Mouse (Mus musculus) left cerebral cortex, postnatal 25 days (tissue): ENCODE results near the gene Drd5. TPM values are rescaled to one million over a fixed set of nuclear protein-coding genes. Genes with fewer than 3 reads are reported as not detected.

Experiments used
- DNase-seq, 2 experiments: peaks; one replicate each; pipeline ENCODE4 v3.0.0; 2022; ENCODE audit warnings: low spot score in 2 of 2, mixed read lengths in 1 of 2
- intact Hi-C: fragments of 180-260 bp; cut with DNase I; formaldehyde crosslinking; loops from one replicate; pipeline ENCODE4 v1.15.1; 2025
- total RNA-seq, 2 experiments: library from RNA; stranded (reverse); gene quantifications; 2 replicates each; pipeline ENCODE4 v1.2.3; 2021

Gene Drd5
- total RNA-seq = 1 to 10 TPM; 1.3 to 1.6 TPM

DNA sequence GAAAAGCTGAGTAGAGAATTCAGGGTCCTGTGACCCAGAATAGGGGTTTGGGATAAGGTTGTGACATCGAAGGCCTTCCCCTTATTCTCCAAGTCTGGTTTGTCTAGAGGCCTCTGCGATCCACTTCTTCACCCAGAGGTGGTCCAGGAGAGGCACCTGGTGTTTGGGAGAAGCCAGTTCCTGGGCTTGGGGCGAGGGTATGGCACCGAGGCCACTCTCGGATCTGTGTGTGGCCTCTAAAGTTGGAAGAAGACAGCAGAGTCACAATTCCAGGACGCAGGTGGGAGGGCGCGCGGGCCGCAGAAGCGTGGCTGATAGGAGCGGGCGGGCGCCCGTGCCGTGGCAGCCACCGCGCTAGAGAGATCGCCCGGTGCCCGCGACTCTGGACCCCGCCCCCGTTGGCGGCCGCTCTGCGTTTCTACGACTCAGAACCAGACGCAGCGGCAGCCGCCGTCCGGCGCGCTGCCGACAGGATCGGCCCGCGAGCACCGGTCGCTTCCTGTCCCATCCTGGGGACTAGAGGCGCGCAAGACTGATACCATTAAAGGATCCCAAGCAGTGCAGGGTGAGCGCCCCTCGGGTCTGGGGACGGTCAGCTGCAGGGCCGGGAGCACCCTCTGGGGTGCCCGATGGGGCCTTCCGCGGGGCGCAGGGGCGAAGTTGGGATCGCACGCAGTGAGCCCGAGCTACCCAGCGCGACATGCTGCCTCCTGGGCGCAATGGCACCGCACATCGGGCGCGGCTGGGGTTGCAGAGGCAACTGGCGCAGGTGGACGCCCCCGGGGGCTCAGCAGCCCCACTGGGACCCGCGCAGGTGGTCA, at the start of gene Drd5:
Drd5 (plus strand) TSS at position 402 of the 821 bp plus-strand sequence.
- DNase-seq = no peak
- intact Hi-C loops = no loop called here

GRCm38 (mm10) chr5:38270942-38271341, 48.2 kb upstream of the Drd5 start:
- DNase-seq = no peak
- intact Hi-C loops = no loop called here

GRCm38 (mm10) chr5:38273831-38274230, 45.3 kb upstream of the Drd5 start:
- intact Hi-C loops = no loop called here
- no peak for DNase-seq

- intact Hi-C loops = no loop called here
- DNase-seq = no peak
These were observed 43.4 kb upstream of the Drd5 start, which contains the start of gene Otop1 for GRCm38 (mm10) chr5:38275771-38276170. Gene Otop1, plus strand, starts transcription at chr5:38275972.

DNA sequence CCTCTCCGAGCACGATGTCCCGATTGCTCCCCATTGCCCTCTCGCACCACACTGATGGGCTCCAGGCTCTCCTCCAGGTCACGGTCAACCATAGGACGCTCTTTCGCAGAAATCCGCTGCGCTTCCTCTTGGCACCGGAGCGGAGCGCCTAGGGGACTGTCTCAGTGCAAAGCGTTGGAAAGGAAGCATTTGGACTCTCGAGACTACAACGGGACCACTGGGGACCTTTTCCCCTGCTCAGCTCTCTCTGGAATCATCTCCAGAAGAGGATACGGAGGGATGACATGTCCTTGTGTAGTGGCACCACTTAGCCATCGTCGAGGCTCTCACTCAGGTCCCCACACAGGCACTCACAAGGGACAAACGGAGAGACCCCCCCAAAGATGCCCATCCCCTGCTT, 42.7 kb upstream of the Drd5 start:
- intact Hi-C loops = no loop called here
- DNase-seq = no peak

- DNase-seq = no peak
- intact Hi-C loops = no loop called here
These were observed 41.9 kb upstream of the Drd5 start for GRCm38 (mm10) chr5:38277098-38277866.

DNA sequence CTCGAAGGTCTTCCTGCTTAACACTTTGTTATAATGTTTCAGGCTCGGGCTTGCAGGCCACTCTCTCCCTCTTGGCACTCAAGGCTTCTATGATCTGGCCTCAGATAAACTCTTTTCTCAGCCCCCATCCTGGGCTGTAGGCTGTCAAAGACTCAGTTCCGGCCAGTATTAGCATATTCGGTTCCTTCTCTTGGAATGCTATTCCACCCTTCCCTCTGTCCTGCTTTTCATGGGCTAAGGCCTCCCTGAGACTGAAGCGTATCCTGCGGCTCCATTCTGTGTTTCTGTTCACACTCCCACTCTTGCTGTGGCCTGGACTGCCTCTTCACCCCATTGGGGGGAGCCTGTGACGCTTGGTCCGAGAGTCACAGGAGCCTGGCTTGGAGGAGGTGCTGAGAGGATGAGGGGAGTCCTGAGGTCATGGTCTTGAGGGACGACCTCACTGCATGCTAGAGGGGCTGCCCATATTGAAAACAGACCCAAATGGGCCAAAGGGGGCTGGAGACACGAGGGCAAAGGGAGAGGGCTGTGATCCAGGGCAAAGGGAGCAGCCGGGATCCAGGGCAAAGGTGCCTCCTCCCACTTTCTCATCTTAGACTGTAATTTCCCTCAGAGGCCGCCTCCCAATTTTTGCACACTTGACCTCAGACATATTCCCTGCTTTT, 41.1 kb upstream of the Drd5 start:
- intact Hi-C loops = no loop called here
- DNase-seq = no peak

- DNase-seq = no peak
- intact Hi-C loops = no loop called here
These were observed 39.1 kb upstream of the Drd5 start for GRCm38 (mm10) chr5:38280075-38280474.

- no peak for DNase-seq
- intact Hi-C loops = no loop called here
These were observed 33.4 kb upstream of the Drd5 start for GRCm38 (mm10) chr5:38285724-38286123.

- DNase-seq = no peak
- intact Hi-C loops = no loop called here
These were observed 30.7 kb upstream of the Drd5 start for GRCm38 (mm10) chr5:38288476-38288875.

- no peak for DNase-seq
- intact Hi-C loops = no loop called here
These were observed 17.3 kb upstream of the Drd5 start for GRCm38 (mm10) chr5:38301761-38302411.

GRCm38 (mm10) chr5:38302651-38303050, 16.5 kb upstream of the Drd5 start:
- intact Hi-C loops = no loop called here
- DNase-seq = no peak

GRCm38 (mm10) chr5:38305241-38305640, 13.9 kb upstream of the Drd5 start:
- DNase-seq = no peak
- intact Hi-C loops = no loop called here

DNA sequence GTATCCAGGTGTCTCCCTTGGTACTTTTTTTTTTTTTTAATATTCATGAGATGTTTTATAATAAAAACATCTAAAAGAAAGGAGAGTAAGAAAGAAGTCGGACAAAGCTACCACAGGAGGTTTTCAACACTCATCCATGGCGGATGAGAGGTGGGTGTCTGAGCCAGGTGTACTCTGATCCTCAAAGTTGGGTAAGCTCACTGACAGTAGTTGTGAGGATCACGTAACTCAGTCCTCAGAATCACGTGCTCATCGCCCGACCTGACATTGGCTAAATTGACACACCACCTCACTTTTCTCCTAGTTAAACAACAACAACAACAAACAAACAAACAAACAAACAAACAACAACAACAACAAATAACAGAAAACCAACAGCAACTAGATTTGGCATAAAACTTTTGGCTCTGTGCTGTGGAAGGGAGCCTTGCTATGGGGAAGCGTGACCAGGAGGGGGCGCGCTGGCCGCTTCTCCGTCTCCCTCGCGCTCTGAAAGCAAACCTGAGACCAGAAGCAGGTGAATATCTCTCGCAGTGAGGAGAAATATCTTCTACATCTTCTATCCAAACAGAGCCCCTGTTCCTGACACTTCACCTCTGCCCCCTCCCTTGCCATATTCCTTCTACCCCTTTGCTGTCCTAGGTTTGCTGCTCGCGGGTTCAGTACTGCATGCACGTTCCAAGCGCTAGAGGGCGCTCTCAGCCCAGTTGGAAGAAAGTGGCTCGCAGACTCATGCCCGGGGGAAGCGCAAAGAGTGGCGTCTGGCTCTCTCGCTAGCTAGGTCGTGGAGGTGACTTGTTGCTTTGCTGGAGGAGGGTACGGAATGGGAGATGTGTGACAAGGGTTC, 11.7 kb upstream of the Drd5 start:
- intact Hi-C loops = loop anchor here (1.0 to 2.0 kb wide), 3 partner anchors 163 to 325 kb away; no protein-coding TSS in a partner anchor
- DNase-seq = peak; percentile 92 to 93

DNA sequence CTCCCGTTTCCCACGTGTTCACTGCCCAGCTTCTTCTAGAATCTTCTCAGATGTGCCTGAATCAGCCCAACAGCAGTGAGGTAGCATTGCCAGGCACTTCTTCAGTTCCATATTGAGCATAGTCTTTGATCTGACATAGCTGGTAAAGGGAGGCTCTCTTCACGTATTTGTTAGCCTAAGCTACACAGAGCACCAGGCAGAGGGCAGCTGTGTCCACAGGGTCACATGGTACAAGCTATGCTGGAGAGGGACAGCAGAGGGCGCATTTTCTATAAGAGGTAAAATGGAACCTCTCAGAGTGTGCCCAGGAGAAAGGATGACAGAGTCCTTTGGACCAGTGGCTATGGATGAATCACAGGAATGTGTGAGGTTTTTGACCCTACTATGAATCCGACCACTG, 10.3 kb upstream of the Drd5 start:
- intact Hi-C loops = no loop called here
- DNase-seq = peak; percentile 35 to 65

GRCm38 (mm10) chr5:38309795-38310194, 9.4 kb upstream of the Drd5 start:
- DNase-seq = no peak
- intact Hi-C loops = no loop called here

DNA sequence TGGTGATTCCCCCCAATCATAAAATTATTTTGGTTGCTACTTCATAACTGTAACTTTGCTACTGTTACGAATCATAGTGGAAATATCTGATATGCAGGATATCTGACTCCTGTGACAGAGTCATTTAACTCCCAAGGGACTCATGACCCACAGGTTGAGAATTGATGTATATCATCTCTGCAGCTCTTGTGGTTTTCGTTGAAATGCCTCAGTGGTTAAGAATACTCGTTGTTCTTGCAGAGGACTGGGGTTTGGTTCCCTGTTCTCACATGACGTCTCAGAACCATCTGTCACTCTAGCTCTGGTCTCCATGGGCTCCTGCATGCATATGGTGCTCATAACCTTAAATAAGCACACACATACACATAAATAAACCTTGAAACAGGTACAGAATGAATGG, 14.2 kb downstream of the Drd5 start:
- no peak for DNase-seq
- intact Hi-C loops = no loop called here

- intact Hi-C loops = no loop called here
- DNase-seq = no peak
These were observed 15.4 kb downstream of the Drd5 start for GRCm38 (mm10) chr5:38334582-38334981.

DNA sequence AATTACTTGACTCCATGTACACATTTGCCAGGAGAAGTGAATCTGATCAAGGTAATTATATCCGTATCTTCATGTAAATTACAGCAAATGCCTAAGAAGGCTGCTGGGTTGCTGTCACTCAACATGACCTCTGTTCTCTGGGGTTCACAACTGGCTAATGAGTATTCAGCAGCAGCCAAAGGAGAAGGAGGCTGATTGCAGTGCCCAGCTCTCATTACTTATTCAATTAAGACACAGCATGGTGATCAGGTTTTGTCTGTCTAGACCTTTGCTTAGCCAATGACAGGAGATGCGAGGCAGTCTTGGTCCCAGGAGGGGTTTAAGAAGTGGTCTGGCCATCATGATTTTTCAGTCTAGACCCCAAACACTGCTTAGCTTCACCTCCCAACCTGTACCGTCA, 23.9 kb downstream of the Drd5 start:
- DNase-seq = no peak
- intact Hi-C loops = no loop called here
